Mouse (Mus musculus): ENCODE data around the gene Fggy.

DNA sequence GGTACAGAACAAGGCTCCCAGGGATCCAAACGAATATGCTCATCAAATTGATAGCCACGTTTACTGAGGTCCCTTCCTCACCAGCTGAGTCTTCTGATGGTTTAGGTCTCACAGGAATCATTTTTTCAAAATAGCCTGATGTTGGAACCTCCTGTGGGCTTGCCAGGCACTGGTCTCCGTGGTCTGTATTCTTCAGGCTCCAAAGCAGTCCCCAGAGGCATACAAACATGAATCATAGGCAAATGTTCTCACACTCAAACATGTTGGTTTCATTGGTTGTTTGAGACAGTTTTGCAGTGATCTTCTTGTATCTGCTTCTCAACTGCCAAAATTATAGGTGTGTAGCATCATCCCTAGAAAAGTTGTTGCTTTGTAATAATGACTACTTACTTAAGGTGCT, 156.0 kb downstream of the Fggy start:
- no peak for TF ChIP-seq TAL1 (IDR thresholded peaks at IDR 0.05; ENCODE audit: low read length)
- no peak for TF ChIP-seq GATA1 (IDR thresholded peaks at IDR 0.05; ENCODE audit: low read length)

Data from erythroblast, embryonic 14.5 days (primary cell).